Mouse (Mus musculus) ES-Bruce4 (cell line): ENCODE data around the gene Pkp4. TPM values are rescaled to one million over a fixed set of nuclear protein-coding genes. Genes with fewer than 3 reads are reported as not detected.

Experiments
- H3K27ac ChIP-seq: 2 replicates; pipeline ENCODE4 v1.5.1; 2012; ENCODE audit warnings: low read length, inconsistent platforms; ENCODE audit not compliant: insufficient read depth
- H3K27me3 ChIP-seq: 2 replicates; pipeline ENCODE4 v1.6.1; 2012; ENCODE audit warnings: mild to moderate bottlenecking, low read length, inconsistent platforms; ENCODE audit not compliant: control insufficient read depth, poor library complexity, insufficient read depth, severe bottlenecking
- H3K36me3 ChIP-seq: 2 replicates; pipeline ENCODE4 v1.6.1; 2012; ENCODE audit warnings: inconsistent platforms, mild to moderate bottlenecking, low read length, moderate library complexity; ENCODE audit not compliant: control insufficient read depth, poor library complexity, insufficient read depth, severe bottlenecking
- H3K4me1 ChIP-seq: one replicate; pipeline ENCODE4 v1.8.1; 2011; ENCODE audit warnings: low read length; ENCODE audit not compliant: control insufficient read depth, insufficient read depth
- H3K4me3 ChIP-seq: 2 replicates; pipeline ENCODE4 v1.5.1; 2011; ENCODE audit warnings: low read depth, mild to moderate bottlenecking, low read length
- H3K9ac ChIP-seq: 2 replicates; pipeline ENCODE4 v1.6.1; 2012; ENCODE audit warnings: low read depth, mild to moderate bottlenecking, inconsistent platforms; ENCODE audit not compliant: poor library complexity, severe bottlenecking
- H3K9me3 ChIP-seq: replicated peaks from 2 replicates; pipeline ENCODE4 v1.6.1; 2012; ENCODE audit warnings: mild to moderate bottlenecking, low read length, inconsistent platforms; ENCODE audit not compliant: control insufficient read depth, poor library complexity, insufficient read depth, severe bottlenecking
- CTCF ChIP-seq: IDR thresholded peaks from one replicate; pipeline ENCODE4 v1.8.1; 2011; ENCODE audit warnings: low read depth, low read length
- EP300 ChIP-seq: IDR thresholded peaks from 2 replicates; pipeline ENCODE4 v1.6.1; 2011; ENCODE audit warnings: low read depth, low read length; ENCODE audit not compliant: insufficient read depth
- POLR2A ChIP-seq: IDR thresholded peaks from one replicate; pipeline ENCODE4 v1.8.1; 2011; ENCODE audit warnings: low read length; ENCODE audit not compliant: insufficient read depth
- polyA plus RNA-seq: library from polyadenylated mRNA; stranded (reverse); fragments of >200 nt; gene quantifications from 2 replicates; pipeline ENCODE4 v1.2.4, GENCODE M21; 2011; ENCODE audit warnings: low read depth; ENCODE audit not compliant: missing spikeins, insufficient read depth, insufficient read length

The Pkp4 gene
- polyA plus RNA-seq, 1 experiment, result 82.1 TPM

DNA sequence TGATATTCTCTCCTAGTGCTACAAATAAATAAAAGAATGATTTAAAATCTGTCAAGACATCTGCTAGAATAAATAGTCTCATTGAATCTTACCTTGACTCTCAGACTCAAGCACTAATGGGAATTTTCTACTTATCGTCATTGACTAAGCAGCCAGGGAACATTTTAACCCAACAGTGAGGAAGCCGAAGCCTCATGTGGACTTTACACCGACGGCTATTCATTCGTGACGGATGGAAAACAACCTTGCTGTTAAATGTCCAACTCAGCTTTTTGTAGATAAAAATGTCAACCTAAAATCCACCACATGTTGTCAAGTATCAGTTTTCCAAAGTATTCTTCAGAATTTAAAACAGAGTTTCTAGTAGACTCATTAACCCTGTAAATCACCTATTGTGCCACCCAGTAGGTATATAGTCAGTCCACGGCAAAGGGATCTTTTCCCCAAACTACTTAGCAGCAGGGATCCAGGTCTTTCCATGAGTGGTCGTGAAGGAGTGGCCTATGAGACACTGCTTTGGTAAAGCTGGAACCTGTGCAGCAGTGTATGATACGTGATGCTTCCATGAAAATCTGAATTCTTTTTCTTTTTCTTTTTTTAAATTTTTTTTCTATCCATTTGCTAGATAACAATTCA, 9.0 kb downstream of the Pkp4 start:
- no peak for TF ChIP-seq POLR2A
- 0 out of 2 replicates have a peak, but pooled peaks cover 2% of the 10 kb centered on the region for H3K9me3 ChIP-seq
- no peaks in the 10 kb centered on the region for H3K27me3 ChIP-seq
- H3K4me1 ChIP-seq, result no peaks in the 10 kb centered on the region
- no peak overlapping the region for H3K27ac ChIP-seq
- no peaks in the 10 kb centered on the region for H3K36me3 ChIP-seq
- no peak overlapping the region for H3K9ac ChIP-seq
- no peak overlapping the region for H3K4me3 ChIP-seq

DNA sequence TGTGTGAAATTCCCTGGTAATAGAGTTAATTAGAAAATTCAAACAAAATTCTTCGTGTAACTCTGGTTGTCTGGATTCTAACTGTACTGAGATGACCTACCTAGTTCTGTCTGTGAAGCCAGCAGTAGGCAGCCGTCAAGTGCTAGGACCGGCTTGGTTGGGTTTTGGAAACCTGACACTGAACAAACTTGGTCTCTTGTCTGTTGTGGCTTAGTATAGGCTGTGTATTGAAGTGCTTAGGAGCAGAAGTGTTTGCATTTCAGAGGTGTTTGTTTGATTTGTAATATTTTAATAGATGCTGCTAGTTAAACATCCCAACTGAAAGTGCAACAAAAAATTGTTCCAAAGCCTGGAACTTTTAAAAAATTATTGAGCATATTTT, 9.5 kb downstream of the Pkp4 start:
- Histone ChIP-seq H3K4me3 (no peak overlapping the region), H3K4me1 (no peaks in the 10 kb centered on the region), H3K36me3 (no peaks in the 10 kb centered on the region), H3K27ac (no peak overlapping the region), H3K9me3 (0 out of 2 replicates have a peak, but pooled peaks cover 2% of the 10 kb centered on the region), H3K9ac (no peak overlapping the region), H3K27me3 (no peaks in the 10 kb centered on the region)
- TF ChIP-seq EP300 (no peak), POLR2A (no peak), CTCF (no peak)

DNA sequence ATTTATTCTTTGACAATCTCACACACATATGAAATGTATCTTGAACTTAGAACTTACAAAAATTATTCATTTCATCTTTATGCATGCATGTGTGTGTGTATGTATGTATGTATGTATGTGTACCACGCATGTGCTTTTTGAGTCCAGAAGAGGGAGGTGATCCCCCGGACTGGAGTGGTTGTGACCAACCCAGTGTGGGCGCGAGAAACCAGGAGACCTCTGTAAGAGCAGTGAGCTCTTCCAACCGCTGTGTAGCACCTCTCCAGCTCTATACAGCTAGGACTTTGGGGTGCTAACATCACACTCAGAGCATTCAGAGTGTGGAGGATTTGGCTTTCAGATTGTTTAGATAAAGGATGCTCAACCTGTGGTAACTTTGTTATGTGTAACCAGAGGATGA, 9.9 kb downstream of the Pkp4 start:
- no peak for TF ChIP-seq CTCF
- TF ChIP-seq EP300, result no peak
- no peak for TF ChIP-seq POLR2A
- Histone ChIP-seq H3K9me3 (0 out of 2 replicates have a peak, but pooled peaks cover 2% of the 10 kb centered on the region), H3K4me3 (no peak overlapping the region), H3K36me3 (no peaks in the 10 kb centered on the region), H3K9ac (no peak overlapping the region), H3K4me1 (no peaks in the 10 kb centered on the region), H3K27me3 (no peaks in the 10 kb centered on the region), H3K27ac (no peak overlapping the region; the same call in 1 of the 2 replicates)

DNA sequence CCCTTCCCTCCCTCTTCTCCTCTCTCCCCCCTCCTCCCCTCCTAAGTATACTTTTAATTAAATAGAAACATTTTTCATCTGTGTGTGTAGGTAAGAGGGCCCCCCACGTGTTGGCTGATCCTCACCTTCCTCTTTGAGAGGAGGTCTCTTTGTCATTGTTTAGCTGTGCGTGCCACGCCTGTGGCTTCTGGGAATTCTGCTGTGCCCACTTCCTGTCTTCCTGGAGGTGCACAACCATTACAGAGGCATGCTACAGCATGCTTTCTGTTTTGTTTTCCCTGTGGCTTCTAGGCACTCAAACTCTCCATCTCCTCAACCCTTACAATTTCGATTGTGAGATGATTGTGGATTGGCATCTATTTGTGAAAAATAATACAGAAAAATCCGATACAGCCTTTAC, 10.9 kb downstream of the Pkp4 start:
- no peaks in the 10 kb centered on the region for H3K4me1 ChIP-seq
- H3K9ac ChIP-seq, result no peak overlapping the region
- no peaks in the 10 kb centered on the region for H3K36me3 ChIP-seq
- no peaks in the 10 kb centered on the region for H3K27me3 ChIP-seq
- H3K4me3 ChIP-seq, result no peak overlapping the region
- TF ChIP-seq CTCF (no peak), POLR2A (no peak), EP300 (no peak)
- no peak overlapping the region for H3K27ac ChIP-seq
- H3K9me3 ChIP-seq, result 0 out of 2 replicates have a peak, but pooled peaks cover 2% of the 10 kb centered on the region

DNA sequence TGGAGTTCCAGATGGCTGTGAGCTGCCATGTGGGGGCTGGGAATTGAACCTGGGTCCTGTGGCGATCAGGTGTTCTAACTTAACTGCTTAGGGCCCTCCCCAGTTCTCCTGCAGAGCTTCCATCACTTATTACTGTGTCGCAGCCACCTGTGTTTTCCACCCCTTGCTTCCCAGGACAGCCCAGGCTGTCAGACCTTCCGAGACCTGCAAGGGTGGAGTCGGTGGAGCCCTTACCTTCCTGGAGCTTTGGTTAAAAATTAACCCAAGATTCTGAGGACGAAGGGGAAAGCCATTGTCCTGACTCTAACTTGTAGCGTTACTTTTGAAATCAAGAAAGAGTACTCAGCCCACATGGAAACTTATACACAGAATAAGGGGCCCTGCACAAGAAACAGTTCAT, 15.3 kb downstream of the Pkp4 start:
- TF ChIP-seq POLR2A (no peak), CTCF (no peak), EP300 (no peak)
- Histone ChIP-seq H3K4me3 (no peak overlapping the region), H3K9ac (no peak overlapping the region), H3K36me3 (no peaks in the 10 kb centered on the region), H3K27ac (no peak overlapping the region), H3K27me3 (no peaks in the 10 kb centered on the region), H3K9me3 (no peaks in the 10 kb centered on the region), H3K4me1 (no peaks in the 10 kb centered on the region)

DNA sequence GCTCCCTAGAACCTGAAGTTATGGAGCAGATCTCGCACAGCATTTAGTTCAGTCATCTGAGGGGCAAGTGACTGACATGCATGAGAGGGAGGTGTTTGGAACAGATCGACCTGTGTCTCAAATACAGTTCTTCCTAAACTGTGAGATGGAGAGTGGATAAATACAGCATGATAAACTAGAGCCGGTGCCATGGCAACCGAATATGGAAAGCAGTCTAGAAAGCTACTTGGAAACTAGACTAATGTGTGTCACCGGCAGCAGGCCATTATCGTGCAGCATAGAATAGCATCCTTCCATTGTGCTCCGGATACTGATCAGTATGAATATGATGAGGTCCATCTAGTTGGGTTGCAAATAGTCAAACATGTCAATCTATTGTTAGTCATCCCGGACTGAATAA, 17.5 kb downstream of the Pkp4 start:
- no peaks in the 10 kb centered on the region for H3K27me3 ChIP-seq
- TF ChIP-seq POLR2A (no peak), EP300 (no peak), CTCF (no peak)

More for the DNA sequence above, 17.5 kb downstream of the Pkp4 start:
- no peaks in the 10 kb centered on the region for H3K36me3 ChIP-seq
- 0 out of 2 replicates have a peak, but pooled peaks cover 4% of the 10 kb centered on the region for H3K9me3 ChIP-seq
- H3K4me3 ChIP-seq, result no peak overlapping the region
- H3K27ac ChIP-seq, result no peak overlapping the region
- H3K4me1 ChIP-seq, result no peaks in the 10 kb centered on the region
- H3K9ac ChIP-seq, result no peak overlapping the region
